Mouse (Mus musculus) neutrophil, adult 5-6 weeks (primary cell): ENCODE measurements at regions not wholly inside any gene's neighbourhood (a gene's known extent, or its start where the extent isn't known, plus 50 kb on each side); places are given as distances from the start of the nearest gene placed in this dataset.
"Not testable (repeated sequence)": the region's sequence is repeated elsewhere in the genome, so short reads cannot be mapped to it uniquely, and the experiment has no call there.

Experiments
- ATAC-seq: fragments of 151-379, 151-347 bp; 2 replicates; pipeline ENCODE4 v1.8.0; 2017; ENCODE audit warnings: mild to moderate bottlenecking, moderate TSS enrichment; ENCODE audit not compliant: insufficient number of reproducible peaks, poor library complexity, low FRiP score, severe bottlenecking; ENCODE audit errors: extremely low read depth

- no peak for ATAC-seq
Observed at GRCm38 (mm10) chr10:37760542-37761367, 622.0 kb upstream of the Marcks start.

GRCm38 (mm10) chr10:37741581-37741980 is 602.9 kb upstream of the Marcks start:
- no peak for ATAC-seq

GRCm38 (mm10) chr10:37739024-37739423 is 600.3 kb upstream of the Marcks start:
- ATAC-seq = no peak

- ATAC-seq = no peak
Observed at GRCm38 (mm10) chr10:37725609-37726008, 586.9 kb upstream of the Marcks start.

- ATAC-seq = not testable (repeated sequence)
Observed at GRCm38 (mm10) chr10:37724994-37725393, 586.3 kb upstream of the Marcks start.

- ATAC-seq = no peak
Observed at GRCm38 (mm10) chr10:37720748-37721147, 582.0 kb upstream of the Marcks start.

- ATAC-seq = no peak
Observed at GRCm38 (mm10) chr10:37716946-37717345, 578.2 kb upstream of the Marcks start.

- no peak for ATAC-seq
Observed at GRCm38 (mm10) chr10:37711459-37711858, 572.7 kb upstream of the Marcks start.

GRCm38 (mm10) chr10:37694041-37694690 is 555.4 kb upstream of the Marcks start:
- ATAC-seq = no peak

- ATAC-seq = no peak
Observed at GRCm38 (mm10) chr10:37692851-37693250, 554.1 kb upstream of the Marcks start.

GRCm38 (mm10) chr10:37691939-37692338 is 553.2 kb upstream of the Marcks start:
- no peak for ATAC-seq

- no peak for ATAC-seq
Observed at GRCm38 (mm10) chr10:37683101-37683500, 544.4 kb upstream of the Marcks start.

- no peak for ATAC-seq
Observed at GRCm38 (mm10) chr10:37680601-37681000, 541.9 kb upstream of the Marcks start.

GRCm38 (mm10) chr10:37677826-37678225 is 539.1 kb upstream of the Marcks start:
- no peak for ATAC-seq

GRCm38 (mm10) chr10:37668827-37669226 is 530.1 kb upstream of the Marcks start:
- no peak for ATAC-seq

GRCm38 (mm10) chr10:37667031-37667745 is 528.5 kb upstream of the Marcks start:
- ATAC-seq = no peak

- ATAC-seq = no peak
Observed at GRCm38 (mm10) chr10:37666535-37666934, 527.8 kb upstream of the Marcks start.

GRCm38 (mm10) chr10:37637001-37637562 is 498.4 kb upstream of the Marcks start:
- ATAC-seq = no peak

GRCm38 (mm10) chr10:37636421-37636820 is 497.7 kb upstream of the Marcks start:
- ATAC-seq = no peak
